Mouse (Mus musculus): Measurements from ENCODE around the gene Dnal1.

Gene Dnal1

DNA sequence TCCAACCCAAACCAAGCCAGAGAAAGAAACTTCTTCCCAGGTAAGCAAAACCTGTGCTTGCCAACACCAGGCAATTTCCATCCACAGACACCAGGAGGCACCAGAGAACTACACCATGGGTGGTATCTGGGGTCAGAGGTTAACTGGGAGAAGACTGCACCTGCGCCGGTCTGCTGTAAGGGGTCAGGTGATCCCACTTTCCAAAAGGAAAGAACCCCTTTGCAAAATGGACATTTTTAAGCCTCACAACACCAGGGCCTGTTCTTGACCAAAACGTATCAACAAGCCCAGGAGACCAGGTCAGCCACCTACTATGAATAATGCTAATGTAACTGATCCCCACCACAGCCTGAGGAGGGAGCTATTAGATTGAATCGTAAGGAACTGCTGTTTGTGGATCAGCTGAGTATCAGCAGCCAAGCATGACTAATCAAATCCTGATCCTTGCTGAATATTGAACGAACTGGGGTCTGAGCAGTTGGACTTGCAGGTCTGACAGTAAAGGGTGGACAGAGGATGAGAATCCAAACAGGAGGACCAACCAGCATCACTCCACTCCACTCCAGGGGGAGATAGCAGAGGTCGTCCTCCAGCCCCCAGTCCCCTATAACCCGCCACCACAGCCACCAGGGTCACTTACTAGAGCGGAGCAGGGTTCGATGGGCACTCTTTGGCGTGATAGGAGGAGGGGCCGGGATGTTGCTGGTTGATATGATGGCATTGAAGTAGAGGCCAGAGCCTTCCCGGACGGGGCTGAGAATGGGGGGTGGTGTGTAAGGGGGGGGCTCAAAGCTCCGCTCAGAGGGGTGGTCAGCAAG lies 47.7 kb downstream of the Dnal1 start:
- no peak for DNase-seq (ENCODE audit: low spot score in 2 of 2)

DNA sequence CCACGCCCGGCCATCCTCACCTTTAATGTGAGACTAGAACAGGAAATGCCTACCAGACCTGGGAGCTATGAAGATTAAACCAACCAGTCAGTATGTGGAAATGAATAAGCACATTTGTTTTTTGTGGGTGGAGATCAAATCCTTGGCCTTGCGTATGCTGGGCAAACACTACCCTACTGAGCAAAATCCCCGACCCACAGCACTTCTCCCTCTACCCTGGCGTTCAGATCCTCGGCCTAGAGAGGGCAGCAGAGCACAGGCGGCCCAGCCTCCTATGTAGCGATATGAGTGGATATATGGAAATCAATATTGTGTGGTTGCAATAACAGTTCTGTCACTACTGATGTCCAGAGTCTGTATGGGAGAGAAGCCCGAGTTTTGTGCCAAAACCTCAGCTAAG lies 49.0 kb downstream of the Dnal1 start:
- DNase-seq (ENCODE audit: low spot score in 2 of 2): no peak

DNA sequence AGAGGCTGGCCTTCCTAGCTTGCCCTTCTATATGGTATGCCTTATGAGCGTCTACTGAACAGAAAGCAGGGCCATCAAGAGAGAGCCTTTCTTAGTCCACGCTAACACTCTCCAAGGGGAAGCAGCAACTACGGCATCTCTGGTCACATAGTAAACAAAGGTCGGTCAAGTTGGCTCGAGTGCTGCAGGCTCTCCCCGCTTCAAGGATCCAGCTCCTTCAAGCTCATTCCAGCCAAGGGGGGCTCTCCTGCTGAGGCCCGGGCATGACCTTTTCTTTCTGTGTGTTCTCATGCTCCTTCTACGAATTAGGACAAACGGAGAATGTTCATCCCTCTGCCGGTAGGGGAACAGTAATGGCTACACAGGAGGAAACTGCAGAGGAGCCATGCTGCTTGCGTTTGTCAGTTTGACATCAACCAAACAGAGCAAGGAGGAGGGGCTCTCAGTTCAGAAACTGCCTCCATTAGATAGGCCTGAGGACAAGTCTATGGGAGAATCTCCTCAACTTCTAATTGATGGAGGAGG lies 49.5 kb downstream of the Dnal1 start:
- no peak for DNase-seq (ENCODE audit: low spot score in 2 of 2)

DNA sequence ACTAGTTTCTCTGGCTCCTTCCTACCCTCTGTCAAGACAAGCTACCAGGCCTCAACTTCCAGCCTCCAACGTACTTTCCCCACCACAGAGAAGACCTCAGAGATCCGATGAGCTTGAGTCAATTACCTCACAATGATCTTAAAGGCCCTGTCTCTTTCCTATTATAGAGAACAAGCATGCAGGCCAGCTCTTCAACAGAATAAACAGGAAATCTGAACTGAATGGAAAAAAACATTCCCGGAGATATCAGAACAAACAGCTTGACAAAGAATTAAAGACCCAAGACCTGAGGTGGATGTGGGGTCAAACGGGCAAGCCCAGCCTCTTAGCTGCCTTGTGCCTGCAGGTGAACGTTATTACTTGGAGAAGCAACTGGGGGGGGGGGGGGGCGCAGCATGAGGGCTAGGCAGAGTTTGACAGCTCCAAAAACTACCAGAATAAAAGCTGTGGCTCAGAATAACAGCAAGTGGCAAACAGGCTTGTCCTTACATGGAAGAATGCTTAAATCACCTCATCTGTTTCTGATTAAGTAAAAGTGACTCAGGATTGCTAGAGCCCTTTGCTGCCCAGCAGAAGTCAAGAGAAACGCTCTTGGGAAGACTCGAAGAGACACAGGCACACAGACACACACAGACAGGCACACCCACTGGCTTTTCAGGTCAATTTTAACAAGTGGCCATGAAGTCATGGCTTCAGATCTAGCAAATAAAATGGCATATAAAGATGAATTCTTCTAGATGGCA lies 51.6 kb downstream of the Dnal1 start:
- DNase-seq (ENCODE audit: low spot score in 2 of 2): no peak

DNA sequence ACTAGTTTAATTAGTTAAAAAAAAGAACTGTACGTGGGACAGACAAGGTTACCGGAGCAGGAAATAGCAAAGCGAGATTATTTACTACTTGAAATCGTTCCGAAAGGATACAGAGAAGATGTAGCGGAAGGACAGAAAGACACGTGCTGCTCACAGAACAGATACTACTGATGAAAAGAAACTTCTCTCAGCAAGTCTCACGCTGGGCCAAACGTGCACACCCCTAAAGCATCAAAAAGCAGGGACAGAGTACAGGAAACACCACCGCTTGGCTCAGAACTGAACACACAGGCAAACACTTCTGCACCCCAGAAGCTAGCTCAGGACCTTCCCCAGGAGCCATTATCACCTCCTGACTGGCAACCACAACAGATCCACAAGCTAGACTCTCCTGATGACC lies 56.4 kb downstream of the Dnal1 start:
- no peak for DNase-seq (ENCODE audit: low spot score in 2 of 2)

DNA sequence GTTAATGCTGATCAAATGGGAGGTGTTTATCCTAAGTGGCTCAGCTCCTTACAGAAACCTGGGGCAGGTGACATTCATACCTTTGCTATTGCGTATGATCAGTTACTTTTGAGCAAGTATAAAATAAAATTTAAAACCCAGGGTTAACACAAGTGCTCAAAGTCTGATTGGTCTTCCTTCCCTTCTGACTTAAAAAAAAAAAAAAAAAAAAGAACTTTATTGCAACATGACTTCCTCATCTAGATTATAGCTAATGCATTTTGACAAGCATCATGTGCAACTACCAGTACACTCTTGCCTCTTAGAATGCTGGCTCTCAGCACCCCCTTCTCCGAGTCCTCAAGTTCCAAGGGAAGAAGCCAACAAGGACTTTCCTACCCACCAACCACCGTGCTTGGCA lies 58.0 kb downstream of the Dnal1 start:
- no peak for DNase-seq (ENCODE audit: low spot score in 2 of 2)

DNA sequence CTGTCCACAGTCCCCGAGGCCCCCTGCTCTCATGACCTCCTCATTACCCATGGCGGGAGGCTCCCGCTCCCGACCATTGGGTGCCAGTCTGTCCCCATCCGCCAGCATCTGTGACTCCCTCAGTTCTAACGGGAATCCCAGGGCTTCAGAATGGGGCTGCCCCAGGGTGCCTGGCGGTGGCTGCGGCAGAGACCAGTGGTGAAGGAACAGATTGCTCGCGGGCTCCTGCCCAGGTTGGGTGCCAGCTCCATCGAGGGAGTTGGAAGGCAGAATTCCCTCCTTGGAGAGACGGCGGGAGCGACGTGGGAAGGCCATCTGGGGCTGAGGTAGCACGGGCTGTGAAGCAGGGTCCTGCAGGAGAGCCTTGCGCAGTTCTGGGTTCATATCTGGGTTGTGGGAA lies 58.7 kb downstream of the Dnal1 start:
- DNase-seq (ENCODE audit: low spot score in 2 of 2): no peak

DNA sequence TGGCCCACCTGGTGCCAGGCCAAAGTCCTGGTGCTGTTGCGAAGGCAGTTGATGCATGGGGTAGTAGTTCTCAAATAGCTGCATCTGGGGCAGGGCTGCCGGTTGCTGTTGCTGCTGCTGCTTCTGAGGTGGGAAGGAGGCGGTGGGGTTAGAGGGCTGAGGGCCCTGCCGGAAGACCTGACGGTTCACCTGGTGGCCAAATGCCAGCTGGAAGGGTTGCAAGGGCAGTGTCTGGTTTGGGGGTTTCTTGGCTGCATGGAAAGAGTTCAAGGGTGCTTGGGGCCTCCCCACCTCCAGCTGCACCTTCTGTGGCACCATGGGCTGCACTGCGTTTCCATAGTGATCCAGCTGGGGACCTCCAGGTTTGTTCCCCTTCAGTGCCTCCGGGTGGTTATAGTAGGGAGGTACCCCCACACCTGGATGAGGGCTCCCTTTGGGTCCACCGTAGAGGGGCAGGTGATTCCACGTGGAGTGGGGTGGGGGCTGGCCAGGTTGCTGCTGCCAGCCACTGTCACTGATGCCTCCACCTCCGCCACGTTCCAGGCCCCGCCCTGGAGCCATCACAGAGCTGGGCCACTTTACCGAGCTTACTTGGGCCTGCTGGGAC lies 59.2 kb downstream of the Dnal1 start:
- DNase-seq (ENCODE audit: low spot score in 2 of 2): no peak

DNA sequence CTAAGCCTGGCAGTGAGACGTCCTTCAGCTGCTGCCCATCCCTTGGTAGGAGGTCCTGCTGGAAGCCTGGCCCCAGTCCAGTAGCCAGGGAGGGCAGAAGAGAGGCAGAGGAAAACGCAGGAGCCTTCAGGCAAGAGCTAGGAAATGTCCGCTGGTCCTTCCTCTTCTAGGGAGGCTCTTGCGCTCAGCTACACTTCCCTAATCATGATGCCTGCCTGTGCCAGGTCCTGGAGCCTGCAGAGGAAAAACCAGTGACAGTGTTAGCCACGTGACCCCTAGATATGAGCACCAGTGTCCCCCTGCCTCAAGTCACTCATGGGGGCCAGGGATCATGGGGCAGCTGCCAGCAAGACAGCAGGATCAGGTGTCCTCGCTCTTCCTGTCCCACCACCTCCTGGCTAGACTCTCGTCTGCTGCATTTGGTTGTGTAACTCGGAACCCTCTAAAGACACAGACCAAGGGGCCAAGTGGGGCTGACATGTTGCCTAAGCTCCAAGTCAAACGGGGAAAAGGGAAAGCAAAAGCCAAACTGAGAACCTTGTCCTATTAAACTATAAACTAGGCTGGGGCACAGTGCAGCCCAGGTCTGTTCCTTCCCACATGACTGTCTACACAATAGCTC lies 60.1 kb downstream of the Dnal1 start:
- no peak for DNase-seq (ENCODE audit: low spot score in 2 of 2)

DNA sequence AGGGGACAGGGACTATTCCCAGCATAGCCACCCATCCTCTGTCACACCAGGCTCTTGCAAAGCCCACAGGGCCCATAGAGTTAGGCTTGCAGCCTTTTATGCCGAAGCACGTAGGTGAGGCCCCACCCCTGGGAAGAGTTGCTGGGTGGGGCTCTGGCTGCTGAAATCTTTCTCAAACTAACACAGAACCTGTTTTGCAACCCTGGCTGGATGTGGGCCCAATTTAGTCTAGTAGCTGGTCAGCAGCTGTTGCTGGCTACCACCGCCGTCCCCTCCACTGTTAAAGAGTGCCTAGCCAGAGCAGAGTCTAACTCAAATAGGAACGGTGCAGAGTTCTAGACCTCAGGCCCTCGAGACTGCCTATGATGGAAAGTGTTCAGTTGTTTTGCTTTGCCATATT lies 60.7 kb downstream of the Dnal1 start:
- peak; percentile 76 to 90 for DNase-seq (ENCODE audit: low spot score in 2 of 2)

DNA sequence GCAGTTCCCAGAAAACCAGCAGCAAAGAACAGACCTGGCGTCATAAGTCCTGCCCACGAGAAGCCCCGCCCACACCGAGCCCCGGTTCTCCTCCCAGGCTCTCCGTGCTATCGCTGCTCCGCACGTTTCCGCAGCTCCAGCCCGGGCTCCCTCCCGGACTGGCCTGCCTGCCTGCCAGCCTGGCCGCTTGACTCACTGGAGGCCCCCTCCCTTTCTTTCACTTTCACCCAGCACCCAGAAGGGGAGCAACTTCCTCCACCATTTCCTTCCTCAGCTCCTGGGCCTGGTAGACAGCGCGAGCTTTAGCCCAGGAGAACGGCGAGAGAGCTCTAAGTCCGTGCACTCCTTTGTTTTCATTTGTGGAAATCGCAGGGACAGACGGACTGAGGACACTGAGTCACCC lies 61.5 kb downstream of the Dnal1 start:
- peak; percentile 89 to 91 for DNase-seq (ENCODE audit: low spot score in 2 of 2)

DNA sequence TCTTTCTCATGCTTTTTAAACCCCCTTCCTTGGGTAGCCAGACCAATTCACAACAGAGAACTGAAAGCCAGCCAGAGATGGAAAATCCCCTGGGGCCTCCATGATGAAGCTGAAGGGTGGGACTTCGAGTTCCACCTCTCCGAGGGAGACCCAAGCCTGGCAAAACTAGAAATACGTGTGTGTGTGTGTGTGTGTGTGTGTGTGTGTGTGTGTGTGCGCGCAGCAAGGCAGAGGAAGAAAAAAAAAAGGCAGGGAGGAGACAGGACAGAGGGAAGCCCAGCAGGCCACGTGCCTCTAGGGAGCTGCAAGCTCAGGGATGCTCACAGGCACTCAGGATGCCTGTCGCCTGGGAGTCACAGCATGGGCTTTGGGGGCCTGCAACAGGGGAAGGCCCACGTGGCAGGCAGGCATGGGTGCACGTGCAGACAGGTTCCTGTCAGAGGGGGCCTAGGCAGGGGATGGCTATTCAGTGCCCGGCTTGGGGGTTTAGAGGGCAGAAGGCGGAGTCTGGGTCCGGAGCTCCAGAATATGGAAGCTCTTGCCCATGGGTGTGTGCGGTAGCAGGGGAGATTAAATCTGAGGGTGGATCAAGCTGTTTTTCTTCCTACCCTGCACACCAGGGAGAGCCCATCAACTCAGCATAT lies 62.1 kb downstream of the Dnal1 start:
- DNase-seq (ENCODE audit: low spot score in 2 of 2): no peak

DNA sequence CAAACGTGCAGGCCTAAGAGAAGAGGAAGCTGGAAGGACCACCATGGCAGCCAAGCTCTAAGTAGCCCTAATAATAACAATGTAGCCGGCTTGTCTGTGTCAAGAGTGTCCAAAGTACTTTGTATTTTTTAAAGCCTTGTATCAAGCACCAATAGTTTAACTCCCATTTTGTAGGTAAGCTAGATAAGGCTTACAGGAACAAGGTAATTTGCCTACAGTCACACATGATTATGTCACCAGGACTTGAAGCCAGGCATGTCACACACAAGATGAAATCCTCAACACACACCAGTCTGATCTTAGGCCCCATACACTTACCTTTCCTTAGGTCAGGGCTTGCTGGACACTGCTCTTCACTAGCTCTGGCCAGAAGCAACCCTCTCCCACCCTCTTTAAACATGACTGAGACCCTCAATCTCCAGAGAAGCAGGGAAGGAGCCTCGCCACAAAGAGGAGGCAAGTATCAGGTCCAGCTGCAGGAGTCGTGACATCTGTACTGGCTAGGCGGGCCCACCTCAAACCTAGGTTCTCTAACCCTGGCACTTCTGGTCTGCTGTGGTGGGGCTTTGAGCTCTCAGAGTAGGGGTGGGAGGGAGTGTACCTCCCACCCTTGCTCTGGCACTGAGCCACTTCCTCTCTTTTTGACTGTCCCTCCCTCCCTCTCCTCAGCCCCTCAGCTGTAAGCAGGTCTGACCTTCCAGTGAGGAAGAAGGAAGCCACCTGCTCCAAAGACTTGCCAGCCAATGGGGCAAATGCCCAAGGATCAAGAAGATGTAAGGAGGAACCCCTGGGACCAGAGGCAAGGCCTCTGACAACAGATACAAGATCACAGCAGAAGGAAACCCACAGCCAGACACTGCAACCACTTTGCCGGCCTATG lies 63.0 kb downstream of the Dnal1 start:
- no peak for DNase-seq (ENCODE audit: low spot score in 2 of 2)

DNA sequence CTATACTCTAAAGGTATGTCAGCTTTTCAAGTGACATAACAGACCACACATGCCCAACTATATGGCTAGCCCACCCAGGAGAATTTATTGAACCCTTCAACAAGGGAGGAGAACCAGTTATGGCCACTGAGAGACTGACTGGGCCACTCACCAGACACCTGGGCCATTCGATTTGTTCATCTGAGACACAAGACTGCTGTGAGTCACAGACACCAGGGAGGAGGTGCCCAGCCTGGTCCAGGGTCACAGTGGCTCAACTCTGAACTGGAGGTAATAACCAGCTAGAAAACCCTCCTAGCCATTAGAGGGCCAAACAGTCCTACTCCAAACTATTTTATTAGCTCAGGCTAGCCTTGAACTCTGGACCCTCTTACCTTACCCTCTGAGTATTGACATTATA lies 63.9 kb downstream of the Dnal1 start:
- DNase-seq (ENCODE audit: low spot score in 2 of 2): no peak

DNA sequence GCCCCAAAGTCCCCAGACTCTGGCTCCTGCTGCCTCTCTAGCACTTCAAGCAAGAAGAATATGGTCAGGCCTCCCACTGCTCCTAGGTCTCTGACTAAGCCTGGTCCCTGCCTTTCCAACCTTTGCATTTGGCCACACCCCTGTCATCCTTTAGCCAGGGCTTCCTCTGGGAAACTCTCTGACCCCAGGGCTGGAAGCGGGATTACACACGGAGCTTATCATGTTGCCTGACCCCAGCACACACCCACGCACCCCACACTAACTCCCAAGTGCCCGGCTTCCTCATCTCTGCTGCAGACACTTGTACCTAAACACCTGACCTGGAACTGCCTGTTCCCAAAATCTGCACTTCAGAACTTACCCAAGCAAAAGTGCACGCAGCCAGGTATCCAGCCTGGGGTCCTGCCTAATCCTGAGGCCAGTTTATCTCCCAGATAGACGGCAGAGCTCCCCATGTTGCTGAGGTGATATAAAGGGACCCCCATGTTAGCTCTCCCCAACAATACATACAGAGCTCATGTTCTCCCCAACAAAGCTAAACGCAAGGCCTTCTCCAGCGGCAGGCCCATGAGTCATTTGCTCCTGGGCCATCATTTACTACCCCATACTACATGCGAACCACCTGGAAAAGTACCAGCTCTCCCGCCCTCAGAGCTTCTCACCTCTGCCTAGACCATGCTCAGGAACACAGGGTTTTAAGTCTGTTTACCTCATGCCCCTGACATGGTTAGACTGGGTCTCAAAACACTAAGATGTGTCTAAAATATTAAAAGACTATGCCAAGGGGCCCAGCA lies 64.7 kb downstream of the Dnal1 start:
- no peak for DNase-seq (ENCODE audit: low spot score in 2 of 2)

DNA sequence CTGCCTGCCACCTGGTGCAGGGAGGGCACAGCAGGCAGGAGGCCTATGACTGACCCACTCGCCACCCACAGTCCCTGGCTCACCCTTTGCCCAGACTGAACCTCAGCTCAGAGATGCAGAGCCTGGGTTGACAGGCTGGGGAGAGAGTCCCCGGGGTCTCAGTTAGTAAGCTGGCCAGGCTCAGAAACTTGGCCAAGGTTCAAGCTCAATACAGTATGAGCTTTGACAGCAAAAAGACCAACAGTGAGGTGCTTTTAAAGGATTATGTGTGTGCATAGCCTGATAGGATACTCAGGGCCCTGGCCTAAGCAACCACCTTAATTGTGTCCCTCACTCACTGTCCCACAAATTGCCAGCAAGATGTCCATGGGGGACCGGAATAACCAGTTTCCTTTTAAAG lies 65.9 kb downstream of the Dnal1 start:
- no peak for DNase-seq (ENCODE audit: low spot score in 2 of 2)

DNA sequence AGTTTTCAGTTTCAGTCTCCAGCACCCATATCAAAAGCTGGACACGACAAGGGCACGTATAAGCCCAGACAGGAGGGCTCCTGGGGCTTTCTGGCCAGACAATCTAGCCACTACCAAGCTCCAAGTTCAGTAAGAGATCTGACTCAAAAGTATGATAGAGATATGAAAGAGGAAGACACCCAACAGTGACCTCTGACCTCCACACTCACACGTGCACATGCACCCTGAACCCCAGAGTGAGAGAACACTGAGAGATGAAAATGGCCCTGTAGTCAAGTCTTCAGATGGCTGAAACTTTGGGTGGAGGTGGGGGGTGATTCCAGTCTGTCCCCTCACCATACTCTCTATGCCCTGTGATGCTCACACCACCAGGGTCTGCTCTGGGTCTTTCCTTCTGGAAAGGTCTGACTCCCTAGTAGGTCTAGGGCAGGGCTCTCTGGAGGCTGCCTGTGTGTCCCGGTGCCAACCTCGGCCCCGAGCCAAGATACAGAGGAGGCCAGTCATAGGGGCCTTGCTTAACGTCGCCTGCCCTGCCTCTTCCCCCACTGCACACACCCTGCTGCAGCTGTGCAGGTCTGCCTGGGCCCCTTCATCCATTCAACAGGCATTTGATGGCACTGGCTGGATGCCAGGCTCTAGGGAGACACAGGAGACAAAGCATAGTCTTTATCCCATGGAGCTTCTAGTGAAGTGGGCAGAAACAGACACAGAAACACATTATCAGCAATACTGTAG lies 66.7 kb downstream of the Dnal1 start:
- DNase-seq (ENCODE audit: low spot score in 2 of 2): peak in 1 of 2 experiments; percentile 70

DNA sequence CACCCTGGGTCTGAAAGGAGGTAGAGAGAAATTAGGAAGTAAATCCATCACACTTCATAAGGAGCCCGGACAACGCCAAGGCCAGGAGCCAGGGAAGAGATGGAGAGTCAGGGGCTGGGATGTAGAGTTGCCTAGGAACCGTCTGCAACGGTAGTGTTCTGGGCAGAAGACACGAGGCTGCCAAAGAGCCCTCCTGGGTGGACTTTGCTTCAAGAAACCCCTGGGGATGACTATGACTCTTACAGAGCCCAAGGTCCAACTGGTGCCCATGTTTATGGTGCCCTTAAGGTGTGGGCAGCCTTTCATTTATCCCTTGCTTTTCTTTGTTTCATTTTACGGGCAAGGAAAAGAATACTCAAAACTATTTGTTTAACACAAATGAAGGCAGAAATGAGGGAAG lies 67.8 kb downstream of the Dnal1 start:
- DNase-seq (ENCODE audit: low spot score in 2 of 2): no peak

DNA sequence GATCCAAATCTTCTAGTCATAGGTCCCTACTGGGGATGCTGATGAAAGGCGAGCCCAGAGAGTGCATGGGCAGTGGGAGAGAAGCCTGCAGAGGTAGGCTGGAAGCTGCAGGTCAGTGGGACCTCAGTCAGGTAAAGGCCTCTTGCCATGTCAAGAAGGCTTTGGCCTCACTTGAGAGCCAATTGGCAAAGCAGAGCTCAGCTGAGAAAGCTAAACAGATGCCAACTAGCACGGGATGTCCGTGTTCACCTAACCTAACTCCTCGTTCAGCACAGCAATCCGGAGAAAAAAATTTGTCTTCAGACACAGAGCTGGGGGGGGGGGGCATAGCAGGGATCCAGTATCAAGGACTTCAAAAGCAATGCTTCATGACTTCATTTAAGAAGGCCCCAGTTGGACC lies 70.8 kb downstream of the Dnal1 start:
- no peak for DNase-seq (ENCODE audit: low spot score in 2 of 2)
